Mouse (Mus musculus) spleen, adult 2 months (tissue): Measurements from ENCODE around the gene Fance. TPM values are rescaled to one million over a fixed set of nuclear protein-coding genes. Genes with fewer than 3 reads are reported as not detected.
A peak's percentile ranks its signal among the peaks of the same experiment; 100 is the strongest.

Source experiments
- DNase-seq, 2 experiments: peaks; one replicate each; pipeline versions ENCODE4 v3.0.0 to v3.0.0-alpha.2; 2012 to 2021; ENCODE audit warnings: low spot score in 2 of 2, low read depth in 1 of 2
- H3K27ac ChIP-seq: fragments of 200-500 bp; 2 replicates; pipeline ENCODE4 v1.5.1; 2012; ENCODE audit warnings: low read length, inconsistent platforms; ENCODE audit not compliant: insufficient read depth
- H3K27me3 ChIP-seq: fragments of 200-500 bp; 2 replicates; pipeline ENCODE4 v1.6.1; 2012; ENCODE audit warnings: mild to moderate bottlenecking, moderate library complexity, low read length, inconsistent platforms; ENCODE audit not compliant: control insufficient read depth, insufficient read depth
- H3K36me3 ChIP-seq: fragments of 200-500 bp; 2 replicates; pipeline ENCODE4 v1.6.1; 2012; ENCODE audit warnings: mild to moderate bottlenecking, low read length, inconsistent platforms; ENCODE audit not compliant: control insufficient read depth, insufficient read depth
- H3K4me1 ChIP-seq: fragments of 200-500 bp; 2 replicates; pipeline ENCODE4 v1.6.1; 2011; ENCODE audit warnings: inconsistent platforms; ENCODE audit not compliant: control insufficient read depth, insufficient read depth, insufficient read length
- H3K4me3 ChIP-seq: fragments of 200-500 bp; 2 replicates; pipeline ENCODE4 v1.5.1; 2011; ENCODE audit warnings: mild to moderate bottlenecking, inconsistent platforms; ENCODE audit not compliant: insufficient read depth, insufficient read length; ENCODE audit errors: extremely low read depth
- CTCF ChIP-seq: fragments of 200-500 bp; IDR thresholded peaks from 2 replicates; pipeline ENCODE4 v1.5.1; 2011; ENCODE audit warnings: mild to moderate bottlenecking, inconsistent platforms; ENCODE audit not compliant: insufficient read depth, insufficient read length, insufficient replicate concordance; ENCODE audit errors: extremely low read depth
- POLR2A ChIP-seq: fragments of 200-500 bp; IDR thresholded peaks from 2 replicates; pipeline ENCODE4 v1.6.1; 2011; ENCODE audit warnings: low read depth, low read length, inconsistent platforms
- WGBS: fragments of 180-500 bp; shearing (Covaris S2); methylation state at CpG from one replicate; pipeline ENCODE4 v1.1.7; 2018; 5-methylcytosine and 5-hydroxymethylcytosine counted together
- polyA plus RNA-seq: library from polyadenylated mRNA; depleted of rRNA; stranded (reverse); fragments of >200 nt; gene quantifications from 2 replicates; pipeline ENCODE4 v1.2.3, GENCODE M21; 2012

The Fance gene
- polyA plus RNA-seq, 1 experiment = 17.2 TPM

DNA sequence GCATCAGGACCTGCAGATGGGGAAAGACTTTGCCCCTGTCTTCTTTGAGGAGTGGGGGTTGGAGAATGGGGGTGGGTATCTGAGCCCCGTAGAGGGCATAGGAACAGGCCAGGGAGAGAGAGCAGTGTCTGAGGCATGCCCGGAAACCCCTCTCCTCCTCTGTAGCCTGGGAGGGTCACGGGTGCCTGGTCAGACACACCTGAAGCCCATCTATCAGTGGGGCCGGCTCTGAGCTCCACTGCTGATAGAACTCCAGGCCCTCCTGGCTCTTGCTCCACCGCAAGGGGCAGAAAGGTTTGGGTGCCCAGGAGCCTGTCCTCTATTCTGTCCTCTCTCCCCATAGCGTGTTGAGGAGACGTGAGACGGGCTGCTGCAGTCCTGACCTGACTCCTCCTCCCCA is 12.4 kb downstream of the Fance start:
- no peak for DNase-seq
- TF ChIP-seq CTCF = no peak
- no peak for TF ChIP-seq POLR2A
- no peak overlapping the region for H3K27ac ChIP-seq
- H3K27me3 ChIP-seq = no peaks in the 10 kb centered on the region
- peaks cover 2% of the 10 kb centered on the region; the same call in 1 of the 2 replicates for H3K4me1 ChIP-seq
- no peak overlapping the region for H3K4me3 ChIP-seq
- WGBS = 97% methylated on average over 8 of the region's 8 CpGs
- peaks cover 12% of the 10 kb centered on the region for H3K36me3 ChIP-seq

DNA sequence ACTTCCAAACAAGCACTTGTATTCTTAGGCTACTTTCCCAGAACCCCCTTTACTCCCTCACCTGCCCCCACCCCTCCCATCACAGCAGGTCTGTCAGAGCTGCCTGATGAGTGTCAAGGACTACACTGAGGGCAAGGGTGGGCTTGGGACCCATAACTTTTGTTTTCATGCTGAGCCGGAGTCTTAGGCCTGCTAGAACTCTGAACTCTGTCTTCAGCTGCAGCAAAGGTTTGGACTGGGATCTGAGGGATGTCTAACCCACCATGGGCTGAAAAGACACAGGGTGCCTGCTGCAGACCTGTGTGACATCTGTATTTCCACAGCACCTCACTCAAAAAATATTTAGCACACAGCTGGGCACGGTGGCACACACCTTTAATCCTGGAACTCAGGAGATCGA is 13.6 kb downstream of the Fance start:
- no peak for DNase-seq
- 93% methylated on average over 3 of the region's 3 CpGs for WGBS
- Histone ChIP-seq H3K27ac (no peak overlapping the region), H3K27me3 (no peaks in the 10 kb centered on the region), H3K36me3 (peaks cover 20% of the 10 kb centered on the region), H3K4me3 (no peak overlapping the region), H3K4me1 (peaks cover 2% of the 10 kb centered on the region; the same call in 1 of the 2 replicates)
- TF ChIP-seq CTCF = no peak
- no peak for TF ChIP-seq POLR2A

GRCm38 (mm10) chr17:28327673-28328325 is 14.5 kb downstream of the Fance start:
- no peak for DNase-seq
- no peak for TF ChIP-seq CTCF
- no peak for TF ChIP-seq POLR2A
- H3K27me3 ChIP-seq = no peaks in the 10 kb centered on the region
- H3K4me3 ChIP-seq = peak overlapping the region; percentile 19; the same call in 1 of the 2 replicates
- H3K36me3 ChIP-seq = peaks cover 20% of the 10 kb centered on the region
- WGBS = 46% methylated on average over 22 of the region's 22 CpGs
- peaks cover 2% of the 10 kb centered on the region; the same call in 1 of the 2 replicates for H3K4me1 ChIP-seq
- H3K27ac ChIP-seq = peak overlapping the region; percentile 19

- Histone ChIP-seq H3K36me3 (peaks cover 20% of the 10 kb centered on the region), H3K27me3 (no peaks in the 10 kb centered on the region), H3K4me3 (peak within 1 kb of the TSS; percentile 71), H3K4me1 (peaks cover 2% of the 10 kb centered on the region; the same call in 1 of the 2 replicates), H3K27ac (peak within 1 kb of the TSS; percentile 83)
- DNase-seq = peak; percentile 90 to 96
- 0% methylated on average over 67 of the region's 67 CpGs for WGBS
- TF ChIP-seq CTCF = peak; percentile 87
- TF ChIP-seq POLR2A = peak; percentile 83
Observed at GRCm38 (mm10) chr17:28328366-28328928, 15.1 kb downstream of the Fance start, which contains the start of gene Rpl10a. TSS of gene Rpl10a (plus strand) at chr17:28328471.

DNA sequence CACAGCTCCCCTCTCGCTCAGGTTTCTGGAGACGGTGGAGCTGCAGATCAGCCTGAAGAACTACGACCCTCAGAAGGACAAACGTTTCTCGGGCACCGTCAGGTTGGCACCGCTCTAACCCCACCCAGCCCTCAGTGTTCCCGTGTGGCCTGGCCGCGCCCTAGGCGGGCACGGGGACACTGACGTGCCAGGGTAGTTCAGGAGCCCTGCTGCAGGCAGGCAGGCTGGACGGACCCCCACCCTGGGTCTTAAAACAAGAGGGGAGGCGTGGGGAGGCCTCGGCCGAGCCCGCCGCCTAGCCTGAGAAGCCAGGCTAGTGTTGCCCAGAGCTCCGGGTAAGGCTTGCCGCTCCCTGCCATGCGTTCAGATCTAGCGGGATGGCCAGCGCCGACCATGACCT is 15.6 kb downstream of the Fance start:
- Histone ChIP-seq H3K4me1 (peaks cover 2% of the 10 kb centered on the region; the same call in 1 of the 2 replicates), H3K36me3 (peaks cover 20% of the 10 kb centered on the region), H3K27ac (peak overlapping the region; percentile 83), H3K4me3 (peak overlapping the region; percentile 71), H3K27me3 (no peaks in the 10 kb centered on the region; the same call in 1 of the 2 replicates)
- TF ChIP-seq CTCF (no peak), POLR2A (no peak)
- WGBS = under 1% methylated on average over 25 of the region's 25 CpGs
- no peak for DNase-seq

GRCm38 (mm10) chr17:28329503-28330231 is 16.3 kb downstream of the Fance start:
- DNase-seq = no peak
- H3K36me3 ChIP-seq = peaks cover 20% of the 10 kb centered on the region
- H3K4me3 ChIP-seq = peak overlapping the region; percentile 71; the same call in 1 of the 2 replicates
- no peak overlapping the region for H3K27ac ChIP-seq
- H3K27me3 ChIP-seq = no peaks in the 10 kb centered on the region; the same call in 1 of the 2 replicates
- WGBS = 12% methylated on average over 4 of the region's 4 CpGs
- no peak for TF ChIP-seq POLR2A
- TF ChIP-seq CTCF = no peak
- H3K4me1 ChIP-seq = peaks cover 2% of the 10 kb centered on the region; the same call in 1 of the 2 replicates
